Mouse (Mus musculus) hindbrain, embryonic 16.5 days (tissue): ENCODE results near the gene Nkpd1. TPM values are rescaled to one million over a fixed set of nuclear protein-coding genes. Genes with fewer than 3 reads are reported as not detected.
A peak's percentile ranks its signal among the peaks of the same experiment; 100 is the strongest.

Source experiments
- ATAC-seq: fragments of 200-750 bp; cut with Nextera tagmentation; 2 replicates; pipeline ENCODE4 v1.8.0; 2017; ENCODE audit warnings: moderate TSS enrichment, moderate library complexity
- H3K27ac ChIP-seq: fragments of 300-500 bp; sonication (generic); 2 replicates; pipeline ENCODE4 v1.5.1; 2014; ENCODE audit warnings: low read depth, mild to moderate bottlenecking, control low read depth, low read length, moderate library complexity
- H3K27me3 ChIP-seq: fragments of 300-500 bp; sonication (generic); replicated peaks from 2 replicates; pipeline ENCODE4 v1.6.1; 2014; ENCODE audit warnings: low read length; ENCODE audit not compliant: control insufficient read depth, insufficient read depth
- H3K36me3 ChIP-seq: fragments of 300-500 bp; sonication (generic); 2 replicates; pipeline ENCODE4 v1.6.1; 2014; ENCODE audit warnings: mild to moderate bottlenecking, low read length, moderate library complexity, mixed read lengths; ENCODE audit not compliant: control insufficient read depth, insufficient read depth
- H3K4me1 ChIP-seq: fragments of 300-500 bp; sonication (generic); 2 replicates; pipeline ENCODE4 v1.6.1; 2014; ENCODE audit warnings: low read depth, low read length; ENCODE audit not compliant: control insufficient read depth, insufficient read depth
- H3K4me2 ChIP-seq: fragments of 300-500 bp; sonication (generic); 2 replicates; pipeline ENCODE4 v1.6.1; 2014; ENCODE audit warnings: mild to moderate bottlenecking, low read length, control low read depth, moderate library complexity
- H3K4me3 ChIP-seq: fragments of 300-500 bp; sonication (generic); 2 replicates; pipeline ENCODE4 v1.5.1; 2014; ENCODE audit warnings: mild to moderate bottlenecking, low read length, control low read depth, moderate library complexity
- H3K9ac ChIP-seq: fragments of 300-500 bp; sonication (generic); 2 replicates; pipeline ENCODE4 v1.6.1; 2014; ENCODE audit warnings: low read depth, mild to moderate bottlenecking, control low read depth, low read length, moderate library complexity
- H3K9me3 ChIP-seq: fragments of 300-500 bp; sonication (generic); 2 replicates; pipeline ENCODE4 v1.6.1; 2014; ENCODE audit warnings: mild to moderate bottlenecking, low read length, moderate library complexity; ENCODE audit not compliant: control insufficient read depth
- WGBS: fragments of 180-500 bp; shearing (Covaris S2); extraction: QIAGEN DNeasy Blood & Tissue Kit; methylation state at CpG from one replicate; pipeline ENCODE4 v1.1.7; 2014; 5-methylcytosine and 5-hydroxymethylcytosine counted together
- polyA plus RNA-seq: library from polyadenylated mRNA; unstranded; fragments of >200 nt; fragmentation: Nextera tagmentation; extraction: Ambion mirVana; gene quantifications from 2 replicates; pipeline ENCODE4 v1.2.1, GENCODE M21; 2015

The Nkpd1 gene
- polyA plus RNA-seq, 1 experiment from 2014 or later, result 2.3 TPM

DNA sequence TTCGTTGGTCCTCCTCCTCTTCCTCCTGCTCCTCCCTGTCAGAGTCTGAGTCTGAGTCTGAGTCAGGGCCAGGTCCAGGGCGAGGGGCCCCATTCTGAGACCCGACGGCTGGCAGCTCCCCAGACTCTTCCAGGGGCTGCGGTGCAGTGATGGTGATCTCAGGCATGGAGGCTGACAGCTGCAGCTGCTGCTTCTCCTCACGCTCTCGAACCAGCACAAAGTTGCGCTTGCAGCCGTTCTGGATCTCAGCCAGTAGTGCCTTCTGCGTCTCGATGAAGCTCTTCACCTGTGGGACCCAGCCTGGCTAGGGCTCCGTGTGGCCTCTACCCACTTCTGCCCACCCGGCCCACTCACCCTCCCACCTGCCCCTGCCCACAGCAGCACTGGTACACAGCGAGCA, 14.6 kb downstream of the Nkpd1 start:
- Histone ChIP-seq H3K36me3 (peaks cover 32% of the 10 kb centered on the region), H3K9ac (no peak overlapping the region), H3K4me3 (no peak overlapping the region), H3K4me2 (no peak overlapping the region), H3K9me3 (no peaks in the 10 kb centered on the region), H3K27ac (no peak overlapping the region), H3K27me3 (no peaks in the 10 kb centered on the region), H3K4me1 (no peaks in the 10 kb centered on the region)
- 89% methylated on average over 14 of the region's 14 CpGs for WGBS
- ATAC-seq, result no peak

- ATAC-seq, result no peak
- H3K27me3 ChIP-seq, result no peaks in the 10 kb centered on the region
- 93% methylated on average over 10 of the region's 10 CpGs for WGBS
- no peak overlapping the region for H3K9ac ChIP-seq
- no peaks in the 10 kb centered on the region for H3K9me3 ChIP-seq
- no peak overlapping the region for H3K27ac ChIP-seq
- H3K36me3 ChIP-seq, result peaks cover 32% of the 10 kb centered on the region
- no peak overlapping the region for H3K4me2 ChIP-seq
- H3K4me1 ChIP-seq, result no peaks in the 10 kb centered on the region
- no peak overlapping the region for H3K4me3 ChIP-seq
Measured at GRCm38 (mm10) chr7:19534676-19535075, 17.0 kb downstream of the Nkpd1 start.

- Histone ChIP-seq H3K27ac (no peak overlapping the region), H3K4me3 (no peak overlapping the region), H3K36me3 (no peaks in the 10 kb centered on the region), H3K4me1 (peaks cover 23% of the 10 kb centered on the region), H3K9me3 (no peaks in the 10 kb centered on the region), H3K9ac (no peak overlapping the region), H3K4me2 (no peak overlapping the region), H3K27me3 (no peaks in the 10 kb centered on the region)
- ATAC-seq, result no peak
- 68% methylated on average over 2 of the region's 2 CpGs for WGBS
Measured at GRCm38 (mm10) chr7:19540771-19541566, 23.3 kb downstream of the Nkpd1 start.

DNA sequence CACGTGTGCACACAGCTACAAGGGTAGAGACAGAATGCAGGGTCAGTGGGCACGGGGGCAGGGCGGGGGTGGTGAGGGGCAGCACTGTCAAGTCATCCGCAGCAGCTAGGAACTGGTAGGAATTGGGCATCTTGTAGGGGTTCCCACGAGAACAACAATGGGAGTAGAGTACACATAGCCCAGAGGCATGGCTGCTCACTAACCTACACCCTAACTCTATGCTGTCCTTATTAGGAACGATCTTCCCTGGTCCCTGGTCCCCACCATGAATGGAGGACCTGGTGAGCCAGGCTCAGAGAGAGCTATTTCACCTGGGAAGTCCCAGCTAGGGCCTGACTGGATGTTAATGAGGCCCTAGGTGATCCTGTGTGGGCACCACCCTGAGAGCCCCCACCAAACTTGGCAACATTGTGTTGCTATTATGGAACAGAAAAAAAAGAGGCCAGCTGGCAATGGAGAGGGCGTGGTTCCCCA, 24.1 kb downstream of the Nkpd1 start:
- Histone ChIP-seq H3K4me1 (peaks cover 23% of the 10 kb centered on the region), H3K9me3 (no peaks in the 10 kb centered on the region), H3K4me3 (no peak overlapping the region), H3K4me2 (no peak overlapping the region), H3K27me3 (no peaks in the 10 kb centered on the region), H3K27ac (peak overlapping the region; percentile 6; the same call in 1 of the 2 replicates), H3K9ac (no peak overlapping the region), H3K36me3 (no peaks in the 10 kb centered on the region)
- ATAC-seq, result peak; percentile 15
- WGBS, result 53% methylated on average over 7 of the region's 7 CpGs

- Histone ChIP-seq H3K27ac (peak overlapping the region; percentile 39), H3K4me1 (peaks cover 23% of the 10 kb centered on the region), H3K36me3 (no peaks in the 10 kb centered on the region), H3K4me3 (no peak overlapping the region), H3K9ac (no peak overlapping the region; the same call in 1 of the 2 replicates), H3K4me2 (no peak overlapping the region), H3K27me3 (no peaks in the 10 kb centered on the region), H3K9me3 (no peaks in the 10 kb centered on the region)
- 55% methylated on average over 8 of the region's 8 CpGs for WGBS
- peak; percentile 82 for ATAC-seq
Measured at GRCm38 (mm10) chr7:19542155-19542691, 24.6 kb downstream of the Nkpd1 start.

DNA sequence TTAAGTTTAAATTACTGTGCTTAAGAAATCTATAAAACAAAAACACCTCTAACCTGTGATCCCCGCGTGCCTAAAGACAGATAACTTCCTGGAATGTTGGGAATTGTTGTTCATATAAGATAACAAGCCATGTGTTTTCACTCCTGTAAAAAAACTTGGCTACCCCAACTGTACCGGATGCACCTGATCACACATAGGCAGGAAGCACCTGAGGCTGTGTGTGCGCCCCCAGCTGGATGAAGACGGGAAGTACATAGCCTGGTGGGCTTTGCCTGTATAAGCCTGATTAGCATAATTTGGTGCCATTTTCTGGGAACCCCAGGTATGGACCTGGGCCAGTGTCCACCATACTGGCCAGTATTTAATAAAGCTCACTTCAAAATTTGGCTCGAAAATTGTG, 25.9 kb downstream of the Nkpd1 start:
- no peaks in the 10 kb centered on the region for H3K36me3 ChIP-seq
- no peaks in the 10 kb centered on the region for H3K9me3 ChIP-seq
- peaks cover 23% of the 10 kb centered on the region for H3K4me1 ChIP-seq
- no peak overlapping the region for H3K9ac ChIP-seq
- ATAC-seq, result no peak
- no peaks in the 10 kb centered on the region for H3K27me3 ChIP-seq
- H3K4me3 ChIP-seq, result no peak overlapping the region
- H3K4me2 ChIP-seq, result no peak overlapping the region
- H3K27ac ChIP-seq, result no peak overlapping the region
- WGBS, result 62% methylated on average over 6 of the region's 6 CpGs

GRCm38 (mm10) chr7:19546007-19546406, 28.4 kb downstream of the Nkpd1 start:
- H3K4me1 ChIP-seq, result peaks cover 20% of the 10 kb centered on the region
- ATAC-seq, result no peak
- H3K27ac ChIP-seq, result no peak overlapping the region
- no peak overlapping the region for H3K4me3 ChIP-seq
- no peaks in the 10 kb centered on the region for H3K36me3 ChIP-seq
- H3K9ac ChIP-seq, result no peak overlapping the region
- H3K9me3 ChIP-seq, result no peaks in the 10 kb centered on the region
- 64% methylated on average over 3 of the region's 3 CpGs for WGBS
- H3K4me2 ChIP-seq, result no peak overlapping the region
- no peaks in the 10 kb centered on the region for H3K27me3 ChIP-seq

GRCm38 (mm10) chr7:19547344-19547969, 29.8 kb downstream of the Nkpd1 start:
- peaks cover 7% of the 10 kb centered on the region for H3K4me1 ChIP-seq
- no peaks in the 10 kb centered on the region for H3K27me3 ChIP-seq
- H3K36me3 ChIP-seq, result no peaks in the 10 kb centered on the region
- H3K9me3 ChIP-seq, result no peaks in the 10 kb centered on the region
- WGBS, result 65% methylated on average over 2 of the region's 2 CpGs
- H3K27ac ChIP-seq, result no peak overlapping the region
- H3K4me3 ChIP-seq, result no peak overlapping the region
- ATAC-seq, result no peak
- no peak overlapping the region for H3K9ac ChIP-seq
- H3K4me2 ChIP-seq, result no peak overlapping the region

DNA sequence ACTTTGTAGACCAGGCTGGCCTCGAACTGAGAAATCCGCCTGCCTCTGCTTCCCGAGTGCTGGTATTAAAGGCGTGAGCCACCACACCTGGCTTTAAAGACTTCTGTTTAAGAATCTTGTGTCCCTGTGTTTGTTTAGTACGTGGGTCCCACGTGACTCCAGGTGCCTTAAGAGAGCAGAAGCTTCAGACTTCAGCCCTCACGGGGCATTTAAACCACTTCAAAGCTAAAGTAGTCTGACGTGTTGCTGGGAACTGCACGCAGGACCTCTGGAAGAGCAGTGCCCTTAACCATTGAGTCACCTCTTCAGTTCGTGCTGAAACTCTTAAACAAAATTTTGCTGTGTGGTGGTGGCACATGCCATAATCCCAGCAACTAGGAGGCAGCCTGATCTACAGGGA, 31.8 kb downstream of the Nkpd1 start:
- Histone ChIP-seq H3K4me1 (peaks cover 3% of the 10 kb centered on the region; the same call in 1 of the 2 replicates), H3K4me3 (no peak overlapping the region), H3K27me3 (no peaks in the 10 kb centered on the region), H3K9me3 (no peaks in the 10 kb centered on the region), H3K27ac (no peak overlapping the region), H3K4me2 (no peak overlapping the region), H3K36me3 (no peaks in the 10 kb centered on the region), H3K9ac (no peak overlapping the region)
- ATAC-seq, result no peak
- WGBS, result 91% methylated on average over 10 of the region's 10 CpGs
